26 mouse cellular contexts compared by ENCODE assay signal in genomic region chrX:102085798-102086443, GRCm38 (mm10). TPM values are rescaled to one million over a fixed set of nuclear protein-coding genes. Genes with fewer than 3 reads are reported as not detected.
DNase-seq lines count a peak whose midpoint lies in the region; ATAC-seq and TF ChIP-seq lines count a peak whose summit lies in the region.
"Had no signal": no experiment of that assay in that cellular context is flagged by ENCODE, and none has a peak within 500 bp of the region (broad histone marks: within the 10 kb centered on the region; RNA-seq: fewer than 3 reads in every experiment).

No protein-coding gene starts in this region.

- H3K27me3 ChIP-seq in intestine, embryonic 15.5 days (replicated peaks): no peaks in the 10 kb centered on the region
- H3K27me3 ChIP-seq in liver, postnatal 0 days (ENCODE audit: insufficient read depth, low read length): no peaks in the 10 kb centered on the region; the same call in 1 of the 2 replicates
- H3K27me3 ChIP-seq in thymus, adult 2 months (ENCODE audit: control insufficient read depth, insufficient read depth, low read length): no peaks in the 10 kb centered on the region
- H3K27me3 ChIP-seq: CH12.LX had no signal

- H3K4me3 ChIP-seq in intestine, embryonic 15.5 days (replicated peaks): no peak overlapping the region
- no peak overlapping the region for H3K4me3 ChIP-seq in liver, postnatal 0 days (ENCODE audit: low read depth, low read length)
- H3K4me3 ChIP-seq in thymus, adult 2 months (ENCODE audit: control insufficient read depth, insufficient read depth, low read length): no peak overlapping the region
- H3K4me3 ChIP-seq: forebrain, embryonic 10.5 days; heart, embryonic 13.5 days; limb, embryonic 12.5 days; megakaryocyte, embryonic 14.5 days; midbrain, embryonic 13.5 days had no signal

- TF ChIP-seq EP300 in liver, postnatal 0 days (IDR thresholded peaks at IDR 0.05; ENCODE audit: low read depth): no peak

- 68% methylated on average over 8 of the region's 8 CpGs for WGBS in intestine, embryonic 15.5 days
- WGBS in liver, postnatal 0 days (ENCODE audit: insufficient replicate concordance): 54% methylated on average over 8 of the region's 8 CpGs
- 100% methylated on average over 8 of the region's 8 CpGs for WGBS in thymus, adult 2 months

- no peak for TF ChIP-seq CTCF in liver, postnatal 0 days (IDR thresholded peaks at IDR 0.05; ENCODE audit: low read depth)
- no peak for TF ChIP-seq CTCF in thymus, adult 2 months (IDR thresholded peaks at IDR 0.05; ENCODE audit: borderline replicate concordance, control insufficient read depth, extremely low read depth, insufficient read depth, low read length, poor library complexity)

- H3K4me1 ChIP-seq in intestine, embryonic 15.5 days (replicated peaks): no peaks in the 10 kb centered on the region
- H3K4me1 ChIP-seq in liver, postnatal 0 days (ENCODE audit: insufficient read depth): no peaks in the 10 kb centered on the region
- H3K4me1 ChIP-seq in thymus, adult 2 months (replicated peaks; ENCODE audit: control insufficient read depth, insufficient read depth, low read length): no peaks in the 10 kb centered on the region
- H3K4me1 ChIP-seq: heart, embryonic 13.5 days had no signal

- TF ChIP-seq POLR2A in thymus, adult 2 months (IDR thresholded peaks at IDR 0.05; ENCODE audit: control insufficient read depth, extremely low read depth, insufficient read depth, low read length, poor library complexity): no peak

- H3K9me3 ChIP-seq in intestine, embryonic 15.5 days: no peaks in the 10 kb centered on the region
- H3K9me3 ChIP-seq in liver, postnatal 0 days (ENCODE audit: low read length): no peaks in the 10 kb centered on the region
- H3K9me3 ChIP-seq: forebrain, embryonic 10.5 days; G1E; heart, embryonic 13.5 days; limb, embryonic 12.5 days; megakaryocyte, embryonic 14.5 days; midbrain, embryonic 13.5 days had no signal

- ATAC-seq in intestine, embryonic 15.5 days: peak; percentile 84
- ATAC-seq in liver, postnatal 0 days: peak; percentile 93
- ATAC-seq: forebrain, embryonic 16.5 days; hindbrain, postnatal 0 days; midbrain, embryonic 13.5 days; Patski had no signal

- H3K9ac ChIP-seq in intestine, embryonic 15.5 days: no peak overlapping the region
- H3K9ac ChIP-seq in liver, postnatal 0 days (replicated peaks): no peak overlapping the region
- H3K9ac ChIP-seq: heart, embryonic 13.5 days; limb, embryonic 12.5 days; lung, embryonic 14.5 days; midbrain, embryonic 13.5 days had no signal

- H3K27ac ChIP-seq in intestine, embryonic 15.5 days: no peak overlapping the region
- no peak overlapping the region; the same call in 1 of the 2 replicates for H3K27ac ChIP-seq in liver, postnatal 0 days (ENCODE audit: low read depth)
- H3K27ac ChIP-seq in thymus, adult 2 months (ENCODE audit: control insufficient read depth, insufficient read depth, low read length): no peak overlapping the region
- H3K27ac ChIP-seq: forebrain, embryonic 10.5 days; heart, embryonic 13.5 days; hindbrain, postnatal 0 days; limb, embryonic 12.5 days; midbrain, embryonic 13.5 days had no signal

- H3K4me2 ChIP-seq in intestine, embryonic 15.5 days (replicated peaks): no peak overlapping the region
- H3K4me2 ChIP-seq in liver, postnatal 0 days (ENCODE audit: low read depth, low read length): no peak overlapping the region
- H3K4me2 ChIP-seq: heart, embryonic 13.5 days; limb, embryonic 12.5 days; lung, embryonic 14.5 days; midbrain, embryonic 13.5 days had no signal

- H3K36me3 ChIP-seq in intestine, embryonic 15.5 days: no peaks in the 10 kb centered on the region
- H3K36me3 ChIP-seq in liver, postnatal 0 days (replicated peaks; ENCODE audit: insufficient read depth, low read length): no peaks in the 10 kb centered on the region
- H3K36me3 ChIP-seq in thymus, adult 2 months (ENCODE audit: control insufficient read depth, insufficient read depth, low read length): no peaks in the 10 kb centered on the region
- H3K36me3 ChIP-seq: forebrain, embryonic 10.5 days; G1E; midbrain, embryonic 13.5 days had no signal

- DNase-seq in kidney, adult 8-10 months: peak; percentile 29 to 30
- no peak for DNase-seq in kidney, adult 18-20 months
- peak; percentile 18 to 56 for DNase-seq in kidney, postnatal 25 days
- DNase-seq in liver, postnatal 0 days: no peak
- no peak for DNase-seq in spleen, postnatal 36 days (ENCODE audit: low spot score in 2 of 2)
- no peak for DNase-seq in thymus, adult 2 months
- DNase-seq in urinary bladder, postnatal 10 days (ENCODE audit: low spot score): no peak
- DNase-seq: adrenal gland, adult 8-10 months; cerebellum, adult 11-12 months; cerebellum, postnatal 10 days; gastrocnemius, postnatal 10 days; heart, adult 18-20 months; heart, postnatal 14 days; lung, embryonic 14.5 days; thymus, postnatal 4 days had no signal

RNA-seq across cellular contexts. Expression of gene Rtl5, which starts 14.8 kb away (rescaled TPM):
- 1.1 and 1.3 TPM in 2 replicates for polyA plus RNA-seq in intestine, embryonic 15.5 days (2015; fragmentation: Nextera tagmentation; extraction: Ambion mirVana)
- polyA plus RNA-seq in liver, postnatal 0 days (2015; fragmentation: Nextera tagmentation; extraction: Ambion mirVana): 0.22 and 0.32 TPM in 2 replicates
- polyA plus RNA-seq in thymus, adult 2 months (2012; rRNA removed): 2.7 and 4.0 TPM in 2 replicates
- polyA plus RNA-seq: G1E had no signal

RNA-seq across cellular contexts. Expression of gene Pin4, which starts 33.3 kb away (rescaled TPM):
- polyA plus RNA-seq in intestine, embryonic 15.5 days (2015; fragmentation: Nextera tagmentation; extraction: Ambion mirVana): 50.1 and 53.9 TPM in 2 replicates
- 37.4 and 40.5 TPM in 2 replicates for polyA plus RNA-seq in liver, postnatal 0 days (2015; fragmentation: Nextera tagmentation; extraction: Ambion mirVana)
- 1.6 and 2.1 TPM in 2 replicates for polyA plus RNA-seq in thymus, adult 2 months (2012; rRNA removed)

Comparison
In these comparisons a context has a peak if more than half of its experiments do, and no peak if none do; other contexts are left out.
1. DNase-seq: peak in kidney, adult 8-10 months (2 of 2) and kidney, postnatal 25 days (2 of 2); none in kidney, adult 18-20 months (single experiment), liver, postnatal 0 days (single experiment), spleen, postnatal 36 days (0 of 2), thymus, adult 2 months (single experiment) and urinary bladder, postnatal 10 days (single experiment).
2. RNA of gene Pin4, which starts 33.3 kb away (polyA plus RNA-seq): 50.1 to 53.9 TPM in intestine, embryonic 15.5 days and 37.4 to 40.5 TPM in liver, postnatal 0 days; 1.6 to 2.1 TPM in thymus, adult 2 months; every median in the first group is over 10 times any median in the second.